Mouse (Mus musculus) liver, adult 2 months (tissue): ENCODE data around the gene Thrsp.

Experiments used
- CTCF ChIP-seq: fragments of 200-500 bp; IDR thresholded peaks from 2 replicates; pipeline ENCODE4 v1.5.1; 2011; ENCODE audit warnings: low read depth, low read length, control low read depth
- POLR2A ChIP-seq: fragments of 200-500 bp; IDR thresholded peaks from 2 replicates; pipeline ENCODE4 v1.6.1; 2011; ENCODE audit warnings: low read length, control low read depth; ENCODE audit not compliant: insufficient read depth; ENCODE audit errors: extremely low read depth

GRCm38 (mm10) chr7:97379304-97379703, 38.2 kb downstream of the Thrsp start:
- TF ChIP-seq POLR2A: no peak
- TF ChIP-seq CTCF: no peak
